Mouse (Mus musculus) kidney, embryonic 14.5 days (tissue): ENCODE results near the gene Batf. TPM values are rescaled to one million over a fixed set of nuclear protein-coding genes. Genes with fewer than 3 reads are reported as not detected.

Experiments
- ATAC-seq: fragments of 200-750 bp; cut with Nextera tagmentation; 2 replicates; pipeline ENCODE4 v1.8.0; 2017; ENCODE audit warnings: moderate number of reproducible peaks, mild to moderate bottlenecking, moderate TSS enrichment, moderate library complexity; ENCODE audit not compliant: low FRiP score, low TSS enrichment
- H3K27ac ChIP-seq: fragments of 300-500 bp; sonication (generic); 2 replicates; pipeline ENCODE4 v1.5.1; 2014; ENCODE audit warnings: low read depth, mild to moderate bottlenecking, low read length, moderate library complexity, mixed read lengths
- H3K27me3 ChIP-seq: fragments of 300-500 bp; sonication (generic); 2 replicates; pipeline ENCODE4 v1.6.1; 2014; ENCODE audit warnings: mild to moderate bottlenecking, low read length; ENCODE audit not compliant: control insufficient read depth, insufficient read depth
- H3K36me3 ChIP-seq: fragments of 300-500 bp; sonication (generic); 2 replicates; pipeline ENCODE4 v1.6.1; 2014; ENCODE audit warnings: low read length, mixed read lengths; ENCODE audit not compliant: control insufficient read depth, insufficient read depth
- H3K4me1 ChIP-seq: fragments of 300-500 bp; sonication (generic); 2 replicates; pipeline ENCODE4 v1.6.1; 2014; ENCODE audit warnings: low read length, mixed read lengths; ENCODE audit not compliant: control insufficient read depth, insufficient read depth
- H3K4me2 ChIP-seq: fragments of 300-500 bp; sonication (generic); replicated peaks from 2 replicates; pipeline ENCODE4 v1.6.1; 2014; ENCODE audit warnings: low read depth, mild to moderate bottlenecking, low read length
- H3K4me3 ChIP-seq: fragments of 300-500 bp; sonication (generic); 2 replicates; pipeline ENCODE4 v1.5.1; 2014; ENCODE audit warnings: mild to moderate bottlenecking, low read length
- H3K9ac ChIP-seq: fragments of 300-500 bp; sonication (generic); 2 replicates; pipeline ENCODE4 v1.6.1; 2014; ENCODE audit warnings: low read depth, mild to moderate bottlenecking, low read length, moderate library complexity
- H3K9me3 ChIP-seq: fragments of 300-500 bp; sonication (generic); 2 replicates; pipeline ENCODE4 v1.6.1; 2016; ENCODE audit warnings: low read length; ENCODE audit not compliant: control insufficient read depth
- WGBS: fragments of 180-500 bp; shearing (Covaris S2); extraction: QIAGEN DNeasy Blood & Tissue Kit; methylation state at CpG from one replicate; pipeline ENCODE4 v1.1.7; 2014; 5-methylcytosine and 5-hydroxymethylcytosine counted together
- polyA plus RNA-seq: library from polyadenylated mRNA; unstranded; fragments of >200 nt; fragmentation: Nextera tagmentation; extraction: Ambion mirVana; gene quantifications from 2 replicates; pipeline ENCODE4 v1.2.1, GENCODE M21; 2014

Gene Batf
- polyA plus RNA-seq, 1 experiment from 2014 or later: 2.7 TPM

DNA sequence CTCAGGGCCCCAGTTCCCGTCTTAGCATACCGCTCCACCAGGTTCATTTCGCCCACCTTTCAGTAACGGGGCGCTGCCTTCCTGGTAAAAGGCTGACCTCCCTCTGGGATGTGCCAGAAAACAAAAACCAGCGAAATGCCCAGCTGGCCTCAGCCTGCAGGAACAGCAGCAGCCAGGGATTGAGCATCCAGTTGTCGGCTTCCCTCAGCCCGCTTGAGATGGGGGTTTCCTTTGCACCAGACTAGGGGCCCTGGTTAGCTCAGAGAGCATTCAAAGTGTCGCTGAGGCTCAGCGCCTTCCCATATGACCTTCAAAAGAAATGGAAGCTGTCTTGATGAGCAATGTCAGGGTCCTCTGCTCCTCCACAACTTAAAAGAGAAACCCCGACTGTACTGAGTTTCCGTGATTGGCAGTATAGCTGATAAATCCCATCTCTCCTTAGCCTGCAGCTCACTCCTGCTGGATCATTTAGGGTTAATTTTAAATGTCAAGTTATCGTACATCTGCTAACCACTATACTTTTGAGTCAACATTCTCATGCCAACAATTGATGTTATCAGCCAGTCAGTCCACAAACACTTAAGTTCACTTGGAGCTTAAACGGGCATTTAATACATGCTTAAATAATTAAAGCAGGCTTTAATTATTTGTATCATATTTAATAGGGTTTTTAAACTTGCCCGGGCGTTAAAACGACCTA is 19.5 kb downstream of the Batf start:
- H3K27ac ChIP-seq: peak overlapping the region; percentile 52; the same call in 1 of the 2 replicates
- 13% methylated on average over 17 of the region's 17 CpGs for WGBS
- peak overlapping the region; percentile 53 for H3K9ac ChIP-seq
- H3K4me2 ChIP-seq: peak overlapping the region; percentile 67
- H3K4me3 ChIP-seq: peak overlapping the region; percentile 41
- ATAC-seq: no peak
- no peaks in the 10 kb centered on the region for H3K27me3 ChIP-seq
- H3K9me3 ChIP-seq: no peaks in the 10 kb centered on the region
- 0 out of 2 replicates have a peak, but pooled peaks cover 8% of the 10 kb centered on the region for H3K4me1 ChIP-seq
- H3K36me3 ChIP-seq: no peaks in the 10 kb centered on the region

DNA sequence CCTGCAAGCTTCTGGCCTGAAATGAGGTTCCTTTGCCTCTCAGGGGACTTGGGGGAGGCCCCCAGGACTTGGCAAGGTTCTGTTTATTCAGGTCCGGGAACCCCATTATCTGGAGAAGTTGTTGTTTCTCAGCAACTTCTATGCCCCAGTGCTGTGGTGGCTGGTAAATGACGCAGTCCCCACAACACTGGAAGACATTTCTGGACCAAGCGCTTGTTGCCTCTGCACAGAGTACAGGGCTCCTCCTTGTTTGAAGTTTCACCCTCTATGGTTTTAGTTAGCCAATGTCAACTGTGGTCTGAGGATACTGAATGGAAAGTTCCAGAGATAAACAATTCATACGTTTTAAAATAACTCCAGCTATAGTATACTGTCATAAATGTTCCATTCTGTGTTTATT is 20.4 kb downstream of the Batf start:
- Histone ChIP-seq H3K36me3 (no peaks in the 10 kb centered on the region), H3K9ac (no peak overlapping the region), H3K4me3 (no peak overlapping the region), H3K4me1 (0 out of 2 replicates have a peak, but pooled peaks cover 8% of the 10 kb centered on the region), H3K4me2 (no peak overlapping the region), H3K9me3 (no peaks in the 10 kb centered on the region), H3K27me3 (no peaks in the 10 kb centered on the region), H3K27ac (no peak overlapping the region)
- no peak for ATAC-seq
- WGBS: 74% methylated on average over 4 of the region's 4 CpGs

DNA sequence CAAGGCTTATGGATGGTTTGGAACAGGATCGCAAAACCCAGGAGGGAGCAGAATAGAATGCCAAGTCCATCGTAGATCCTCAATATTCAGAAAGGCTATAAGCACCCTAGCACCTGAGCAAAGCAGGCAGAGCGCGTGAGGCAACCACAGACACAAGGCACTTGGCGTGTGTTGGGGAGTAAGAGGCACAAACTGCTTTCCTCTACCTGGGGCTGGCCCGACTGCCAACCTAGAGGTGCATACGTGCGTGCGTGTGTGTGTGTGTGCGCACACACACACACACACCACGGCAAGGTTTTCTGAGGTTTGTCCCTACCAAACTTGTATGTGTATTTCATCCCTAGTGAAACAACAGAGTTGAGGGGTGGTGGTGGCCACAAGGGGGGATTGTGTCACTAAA is 20.9 kb downstream of the Batf start:
- no peaks in the 10 kb centered on the region for H3K9me3 ChIP-seq
- no peak for ATAC-seq
- H3K27me3 ChIP-seq: no peaks in the 10 kb centered on the region
- H3K27ac ChIP-seq: no peak overlapping the region
- no peaks in the 10 kb centered on the region for H3K36me3 ChIP-seq
- H3K9ac ChIP-seq: no peak overlapping the region
- H3K4me2 ChIP-seq: no peak overlapping the region
- H3K4me3 ChIP-seq: no peak overlapping the region
- 0 out of 2 replicates have a peak, but pooled peaks cover 8% of the 10 kb centered on the region for H3K4me1 ChIP-seq
- 92% methylated on average over 11 of the region's 11 CpGs for WGBS

DNA sequence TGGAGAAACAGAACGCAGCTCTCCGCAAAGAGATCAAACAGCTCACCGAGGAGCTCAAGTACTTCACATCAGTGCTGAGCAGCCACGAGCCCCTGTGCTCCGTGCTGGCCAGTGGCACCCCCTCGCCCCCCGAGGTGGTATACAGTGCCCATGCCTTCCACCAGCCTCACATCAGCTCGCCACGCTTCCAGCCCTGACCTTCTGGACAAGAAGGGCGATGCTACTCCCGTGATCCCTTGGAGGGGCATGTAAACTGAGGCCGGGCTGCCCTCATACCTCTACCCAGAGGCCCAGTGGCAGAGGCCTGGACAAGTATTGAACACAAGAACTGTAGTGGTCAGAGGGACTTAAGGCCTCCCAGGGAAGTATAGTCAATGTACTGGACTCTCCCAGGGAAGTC is 22.1 kb downstream of the Batf start:
- Histone ChIP-seq H3K4me2 (no peak overlapping the region), H3K9ac (no peak overlapping the region), H3K9me3 (no peaks in the 10 kb centered on the region), H3K27me3 (no peaks in the 10 kb centered on the region), H3K4me1 (0 out of 2 replicates have a peak, but pooled peaks cover 8% of the 10 kb centered on the region), H3K4me3 (no peak overlapping the region), H3K36me3 (no peaks in the 10 kb centered on the region), H3K27ac (no peak overlapping the region)
- WGBS: 91% methylated on average over 12 of the region's 12 CpGs
- no peak for ATAC-seq

DNA sequence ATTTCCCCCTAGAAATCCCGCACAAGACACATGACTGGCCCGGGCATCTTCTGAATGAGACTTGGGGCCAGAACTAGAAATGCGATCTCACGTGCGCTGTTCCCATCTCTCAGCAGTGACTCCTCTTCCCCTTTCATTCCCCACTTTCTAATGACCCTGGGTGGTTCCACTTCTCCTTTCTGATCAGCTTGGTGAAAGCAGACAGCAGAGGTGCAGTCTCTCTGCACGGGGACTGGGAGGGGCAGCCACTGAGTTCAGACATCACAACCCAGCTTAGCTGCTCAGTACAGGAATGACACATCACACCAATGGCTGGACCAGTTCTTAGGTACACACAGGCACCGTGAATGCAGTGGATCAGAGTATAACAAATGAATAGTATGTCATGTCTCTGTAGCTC is 24.2 kb downstream of the Batf start:
- H3K4me2 ChIP-seq: no peak overlapping the region
- H3K4me1 ChIP-seq: no peaks in the 10 kb centered on the region
- H3K9ac ChIP-seq: no peak overlapping the region
- H3K36me3 ChIP-seq: no peaks in the 10 kb centered on the region
- ATAC-seq: no peak
- H3K4me3 ChIP-seq: no peak overlapping the region
- no peaks in the 10 kb centered on the region for H3K27me3 ChIP-seq
- no peaks in the 10 kb centered on the region for H3K9me3 ChIP-seq
- H3K27ac ChIP-seq: no peak overlapping the region
- WGBS: 83% methylated on average over 7 of the region's 7 CpGs

DNA sequence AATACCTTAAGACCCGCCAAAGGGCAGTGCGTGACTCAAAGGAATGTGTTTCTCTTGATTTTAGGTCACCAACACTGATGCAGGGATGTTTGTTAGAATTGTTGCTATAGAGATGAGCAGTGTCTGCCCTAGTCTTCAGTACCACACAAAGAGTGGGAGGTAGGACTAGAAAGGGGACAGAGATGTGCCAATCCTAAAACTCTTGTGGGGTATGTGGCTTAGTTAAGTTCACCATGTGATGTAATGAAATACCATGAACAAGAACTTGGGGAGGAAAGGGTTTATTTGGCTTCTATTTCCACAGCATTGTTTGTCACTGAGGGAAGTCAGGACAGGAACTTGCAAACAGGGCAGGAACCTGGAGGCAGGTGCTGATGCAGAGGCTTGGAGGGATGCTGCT is 26.1 kb downstream of the Batf start:
- H3K27me3 ChIP-seq: no peaks in the 10 kb centered on the region
- no peak overlapping the region for H3K27ac ChIP-seq
- no peaks in the 10 kb centered on the region for H3K4me1 ChIP-seq
- H3K4me2 ChIP-seq: no peak overlapping the region
- no peak overlapping the region for H3K4me3 ChIP-seq
- H3K36me3 ChIP-seq: no peaks in the 10 kb centered on the region
- WGBS: 95% methylated on average over 2 of the region's 2 CpGs
- no peaks in the 10 kb centered on the region for H3K9me3 ChIP-seq
- no peak overlapping the region for H3K9ac ChIP-seq
- ATAC-seq: no peak

DNA sequence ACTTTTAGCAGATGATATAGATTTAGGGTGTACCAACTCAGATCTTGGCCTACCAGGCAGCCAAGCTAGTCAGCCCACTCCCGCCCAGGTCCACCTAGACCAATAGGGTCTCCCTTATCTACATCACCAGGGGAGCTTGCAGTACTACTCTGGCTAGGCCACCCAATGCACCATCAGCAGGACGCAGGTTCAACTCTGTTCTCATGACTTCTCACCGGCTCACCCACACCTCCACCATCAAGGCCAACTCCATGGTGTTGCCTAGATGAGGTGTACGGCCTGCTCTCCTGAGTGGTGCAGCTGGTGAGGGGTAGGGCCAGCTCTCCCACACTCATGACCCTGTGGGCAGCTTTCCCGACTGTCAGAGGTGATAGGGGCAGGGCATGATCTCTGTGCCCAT is 27.7 kb downstream of the Batf start:
- Histone ChIP-seq H3K9ac (no peak overlapping the region), H3K9me3 (no peaks in the 10 kb centered on the region), H3K4me3 (no peak overlapping the region), H3K4me2 (no peak overlapping the region), H3K4me1 (no peaks in the 10 kb centered on the region), H3K27me3 (no peaks in the 10 kb centered on the region), H3K27ac (no peak overlapping the region), H3K36me3 (no peaks in the 10 kb centered on the region)
- 94% methylated on average over 5 of the region's 5 CpGs for WGBS
- no peak for ATAC-seq

DNA sequence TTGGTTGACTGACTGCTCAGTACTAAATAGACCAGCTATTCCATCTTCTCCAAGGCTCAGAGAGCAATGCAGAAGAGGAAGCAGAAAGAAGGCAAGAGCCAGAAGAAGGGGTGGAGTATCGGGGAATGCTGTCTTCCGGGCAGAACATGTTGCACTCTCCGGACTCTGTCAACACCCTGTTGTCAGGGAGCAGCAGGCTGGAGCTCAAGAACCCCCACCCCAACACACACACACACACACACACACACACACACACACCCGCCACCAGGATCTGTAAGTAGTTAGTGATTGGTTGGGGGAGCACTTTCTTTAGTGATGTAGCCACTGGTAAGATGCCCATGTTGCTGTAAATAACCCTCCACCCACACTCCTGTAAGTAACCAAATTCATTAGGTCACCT is 38.8 kb downstream of the Batf start:
- H3K4me2 ChIP-seq: no peak overlapping the region
- no peaks in the 10 kb centered on the region for H3K27me3 ChIP-seq
- ATAC-seq: no peak
- H3K9me3 ChIP-seq: no peaks in the 10 kb centered on the region
- no peak overlapping the region for H3K4me3 ChIP-seq
- H3K27ac ChIP-seq: no peak overlapping the region
- H3K9ac ChIP-seq: no peak overlapping the region
- 87% methylated on average over 4 of the region's 4 CpGs for WGBS
- H3K36me3 ChIP-seq: no peaks in the 10 kb centered on the region
- no peaks in the 10 kb centered on the region for H3K4me1 ChIP-seq

DNA sequence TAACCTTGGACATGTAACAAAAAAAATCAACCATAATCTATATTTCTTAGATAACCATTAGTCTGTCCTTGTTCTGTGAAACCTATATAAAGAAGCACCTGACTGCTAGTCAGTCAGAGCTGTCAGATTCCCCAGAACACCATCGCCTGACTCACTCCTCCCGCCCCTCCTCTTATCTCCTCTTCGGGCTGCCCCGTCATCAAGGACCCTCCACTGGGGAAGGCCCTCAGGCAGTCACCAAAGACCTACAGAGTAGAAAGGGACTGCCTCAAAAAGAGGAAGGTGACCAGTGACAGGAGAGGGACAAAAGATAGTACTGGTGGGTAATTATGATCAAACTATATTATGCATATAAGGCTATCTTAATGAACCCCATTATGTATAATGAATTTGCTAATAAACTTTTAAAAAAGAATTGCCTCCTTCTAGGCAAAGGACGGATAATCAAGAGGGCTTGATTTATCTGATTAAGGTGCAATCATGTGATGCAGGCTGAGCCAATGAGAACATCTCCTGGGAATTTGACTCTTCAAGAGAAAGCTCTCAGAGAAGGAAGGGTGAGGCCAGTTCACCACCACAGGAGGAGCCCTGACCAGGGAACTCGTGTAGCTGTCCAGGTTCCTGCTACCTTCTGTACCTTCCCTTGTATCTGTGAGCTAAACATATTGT is 40.4 kb downstream of the Batf start:
- Histone ChIP-seq H3K9me3 (no peaks in the 10 kb centered on the region), H3K27me3 (no peaks in the 10 kb centered on the region), H3K4me3 (no peak overlapping the region), H3K27ac (no peak overlapping the region), H3K4me2 (no peak overlapping the region), H3K9ac (no peak overlapping the region), H3K4me1 (no peaks in the 10 kb centered on the region), H3K36me3 (no peaks in the 10 kb centered on the region)
- no peak for ATAC-seq
- WGBS: 61% methylated on average over 6 of the region's 6 CpGs
